Mouse (Mus musculus) stomach, postnatal 0 days (tissue): ENCODE results near the gene Cd68.

Experiments used
- CTCF ChIP-seq: IDR thresholded peaks from 2 replicates; pipeline ENCODE4 v1.5.1; 2016; ENCODE audit warnings: antibody characterized with exemption, low read depth, mild to moderate bottlenecking, moderate library complexity
- EP300 ChIP-seq: optimal IDR thresholded peaks from 2 replicates; pipeline ENCODE3; 2016; ENCODE audit warnings: antibody characterized with exemption

- no peak for TF ChIP-seq EP300
- TF ChIP-seq CTCF = no peak
Observed at GRCm38 (mm10) chr11:69699595-69699994, 33.6 kb upstream of the Cd68 start.
